Mouse (Mus musculus) lung, embryonic 16.5 days (tissue): ENCODE data around the gene Gm3839. TPM values are rescaled to one million over a fixed set of nuclear protein-coding genes. Genes with fewer than 3 reads are reported as not detected.
"Not testable (repeated sequence)": the region's sequence is repeated elsewhere in the genome, so short reads cannot be mapped to it uniquely, and the experiment has no call there.

ENCODE experiments used
- ATAC-seq: fragments of 200-750 bp; cut with Nextera tagmentation; 2 replicates; pipeline ENCODE4 v1.8.0; 2017; ENCODE audit warnings: low read depth, mild to moderate bottlenecking, moderate library complexity
- H3K27ac ChIP-seq: fragments of 300-500 bp; sonication (generic); 2 replicates; pipeline ENCODE4 v1.5.1; 2014; ENCODE audit warnings: mild to moderate bottlenecking, control low read depth, low read length
- H3K27me3 ChIP-seq: fragments of 300-500 bp; sonication (generic); 2 replicates; pipeline ENCODE4 v1.6.1; 2014; ENCODE audit warnings: low read depth, low read length, mixed read lengths; ENCODE audit not compliant: control insufficient read depth, insufficient read depth
- H3K36me3 ChIP-seq: fragments of 300-500 bp; sonication (generic); 2 replicates; pipeline ENCODE4 v1.6.1; 2014; ENCODE audit warnings: low read length; ENCODE audit not compliant: control insufficient read depth, insufficient read depth
- H3K4me1 ChIP-seq: fragments of 300-500 bp; sonication (generic); replicated peaks from 2 replicates; pipeline ENCODE4 v1.6.1; 2014; ENCODE audit warnings: low read length, mixed read lengths; ENCODE audit not compliant: control insufficient read depth, insufficient read depth
- H3K4me2 ChIP-seq: fragments of 300-500 bp; sonication (generic); 2 replicates; pipeline ENCODE4 v1.6.1; 2014; ENCODE audit warnings: low read depth, low read length, control low read depth
- H3K4me3 ChIP-seq: fragments of 300-500 bp; sonication (generic); 2 replicates; pipeline ENCODE4 v1.5.1; 2014; ENCODE audit warnings: mild to moderate bottlenecking, low read length, control low read depth
- H3K9ac ChIP-seq: fragments of 300-500 bp; sonication (generic); 2 replicates; pipeline ENCODE4 v1.6.1; 2014; ENCODE audit warnings: low read length, control low read depth
- H3K9me3 ChIP-seq: fragments of 300-500 bp; sonication (generic); 2 replicates; pipeline ENCODE4 v1.6.1; 2016; ENCODE audit warnings: low read length; ENCODE audit not compliant: control insufficient read depth
- WGBS: fragments of 180-500 bp; shearing (Covaris S2); extraction: QIAGEN DNeasy Blood & Tissue Kit; methylation state at CpG from one replicate; pipeline ENCODE4 v1.1.7; 2014; 5-methylcytosine and 5-hydroxymethylcytosine counted together
- polyA plus RNA-seq: library from polyadenylated mRNA; unstranded; fragments of >200 nt; fragmentation: Nextera tagmentation; extraction: Ambion mirVana; gene quantifications from 2 replicates; pipeline ENCODE4 v1.2.1, GENCODE M21; 2015

The Gm3839 gene
- 1.2 and 1.5 TPM in 2 replicates for polyA plus RNA-seq

DNA sequence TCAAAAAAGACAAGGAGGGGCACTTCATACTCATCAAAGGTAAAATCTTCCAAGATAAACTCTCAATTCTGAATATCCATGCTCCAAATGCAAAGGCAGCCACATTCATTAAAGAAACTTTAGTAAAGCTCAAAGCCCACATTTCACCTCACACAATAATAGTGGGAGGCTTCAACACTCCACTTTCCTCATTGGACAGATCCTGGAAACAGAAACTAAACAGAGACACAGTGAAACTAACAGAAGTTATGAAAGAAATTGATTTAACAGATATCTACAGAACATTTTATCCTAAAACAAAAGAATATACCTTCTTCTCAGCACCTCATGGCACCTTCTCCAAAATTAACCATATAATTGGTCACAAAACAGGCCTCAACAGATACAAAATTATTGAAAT is at the start of gene Gm3839:
TSS of gene Gm3839 (minus strand) at position 101 of the 400 bp plus-strand sequence.
- not testable (repeated sequence) for ATAC-seq, H3K9ac ChIP-seq, H3K4me2 ChIP-seq

DNA sequence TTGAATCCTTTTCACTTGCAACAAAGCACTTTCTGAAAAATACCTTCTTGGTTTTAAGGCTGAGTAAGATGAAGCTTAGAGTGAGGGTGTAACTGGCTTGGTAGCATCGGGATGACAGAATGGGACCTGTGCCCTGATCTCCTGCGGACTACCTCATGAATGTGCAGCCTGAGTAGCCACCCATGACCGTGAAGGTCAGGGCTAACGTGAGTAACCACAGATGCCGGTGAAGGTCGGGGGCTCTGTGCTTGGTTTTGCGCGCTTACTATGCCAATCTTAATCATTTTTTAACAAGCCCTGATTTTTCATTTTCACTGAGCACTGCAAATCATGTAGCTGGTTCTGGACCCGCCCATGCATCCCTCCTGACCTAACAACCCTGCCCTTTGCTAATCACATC is 49.1 kb upstream of the Gm3839 start:
- H3K9me3 ChIP-seq = no peaks in the 10 kb centered on the region
- H3K4me3 ChIP-seq = no peak overlapping the region
- H3K27ac ChIP-seq = no peak overlapping the region
- WGBS = 75% methylated on average over 9 of the region's 9 CpGs
- no peaks in the 10 kb centered on the region for H3K4me1 ChIP-seq
- H3K36me3 ChIP-seq = no peaks in the 10 kb centered on the region
- H3K27me3 ChIP-seq = no peaks in the 10 kb centered on the region
- H3K9ac ChIP-seq = no peak overlapping the region
- ATAC-seq = no peak
- H3K4me2 ChIP-seq = no peak overlapping the region

More for the DNA sequence above, at the start of gene Gm3839:
- H3K9me3 ChIP-seq, H3K27ac ChIP-seq, H3K4me1 ChIP-seq, H3K27me3 ChIP-seq, H3K4me3 ChIP-seq, H3K36me3 ChIP-seq: not testable (repeated sequence)

DNA sequence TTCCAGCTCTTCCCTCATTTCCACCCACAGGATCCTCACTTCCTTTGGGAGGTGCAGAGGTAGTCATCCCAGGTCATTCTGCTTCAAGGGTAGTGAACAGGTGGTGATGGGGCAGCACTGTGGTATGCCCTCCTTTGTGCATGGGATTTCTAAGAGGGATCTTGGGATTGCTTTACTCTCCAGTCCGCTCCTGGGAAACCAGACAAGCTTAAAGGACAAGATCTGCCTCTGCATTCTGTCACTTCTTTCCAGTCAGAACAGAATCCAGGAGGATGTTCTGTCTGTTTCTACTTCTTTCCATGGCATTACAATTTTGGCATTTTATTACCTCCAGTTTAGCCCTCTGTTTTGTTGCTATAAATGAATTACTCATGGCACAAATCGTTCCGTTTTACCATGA is 21.3 kb upstream of the Gm3839 start:
- no peak overlapping the region for H3K9ac ChIP-seq
- no peak overlapping the region for H3K27ac ChIP-seq
- 85% methylated on average over 3 of the region's 3 CpGs for WGBS
- no peak overlapping the region for H3K4me3 ChIP-seq
- no peaks in the 10 kb centered on the region for H3K27me3 ChIP-seq
- no peaks in the 10 kb centered on the region for H3K9me3 ChIP-seq
- no peaks in the 10 kb centered on the region for H3K4me1 ChIP-seq
- no peak for ATAC-seq
- H3K36me3 ChIP-seq = no peaks in the 10 kb centered on the region
- H3K4me2 ChIP-seq = no peak overlapping the region

DNA sequence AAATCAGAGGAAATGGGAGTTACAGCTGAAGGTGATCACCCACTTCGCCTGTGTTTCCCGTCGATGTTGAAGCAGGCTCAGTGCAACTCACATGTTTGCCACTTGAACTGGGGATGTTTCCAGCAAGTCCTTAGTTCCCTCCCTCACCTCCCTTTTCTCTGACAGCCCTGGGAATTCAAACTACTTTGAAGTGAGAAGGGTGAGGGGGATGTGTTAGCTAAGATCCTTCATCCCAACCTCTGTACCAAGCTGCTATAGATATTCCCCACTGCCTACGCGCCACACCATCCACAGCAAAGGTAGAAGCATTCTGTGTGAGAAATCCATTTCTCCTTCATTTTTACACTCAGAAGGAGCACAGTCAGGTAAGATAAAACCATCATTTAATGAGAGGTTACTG is 18.7 kb upstream of the Gm3839 start:
- Histone ChIP-seq H3K9ac (no peak overlapping the region), H3K4me3 (no peak overlapping the region), H3K4me2 (no peak overlapping the region), H3K27me3 (no peaks in the 10 kb centered on the region), H3K27ac (no peak overlapping the region), H3K36me3 (no peaks in the 10 kb centered on the region), H3K4me1 (no peaks in the 10 kb centered on the region), H3K9me3 (no peaks in the 10 kb centered on the region)
- 69% methylated on average over 5 of the region's 5 CpGs for WGBS
- no peak for ATAC-seq

DNA sequence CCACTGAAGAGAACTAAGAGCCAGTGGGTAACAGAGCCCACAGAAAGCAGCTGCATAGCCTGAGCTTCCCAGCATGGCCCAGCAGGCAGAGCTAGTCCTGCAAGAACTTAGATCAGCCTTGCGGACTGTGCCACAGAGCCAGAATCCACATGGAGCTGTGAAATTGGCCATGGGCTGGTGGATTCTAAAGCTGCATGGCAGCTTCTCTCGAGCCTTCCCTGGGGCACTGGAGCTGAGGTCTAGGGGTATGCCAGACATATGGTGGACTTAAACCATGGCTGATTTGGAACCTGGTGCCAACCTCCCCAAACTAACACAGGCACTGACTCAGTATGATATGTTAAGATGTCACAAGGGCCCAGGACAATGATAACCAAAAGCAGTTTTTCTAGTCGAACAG is 10.4 kb downstream of the Gm3839 start:
- WGBS = 67% methylated on average over 3 of the region's 3 CpGs
- Histone ChIP-seq H3K4me2 (no peak overlapping the region), H3K4me1 (no peaks in the 10 kb centered on the region), H3K9ac (no peak overlapping the region), H3K36me3 (no peaks in the 10 kb centered on the region), H3K9me3 (no peaks in the 10 kb centered on the region; the same call in 1 of the 2 replicates), H3K4me3 (no peak overlapping the region), H3K27ac (no peak overlapping the region), H3K27me3 (no peaks in the 10 kb centered on the region)
- ATAC-seq = no peak

DNA sequence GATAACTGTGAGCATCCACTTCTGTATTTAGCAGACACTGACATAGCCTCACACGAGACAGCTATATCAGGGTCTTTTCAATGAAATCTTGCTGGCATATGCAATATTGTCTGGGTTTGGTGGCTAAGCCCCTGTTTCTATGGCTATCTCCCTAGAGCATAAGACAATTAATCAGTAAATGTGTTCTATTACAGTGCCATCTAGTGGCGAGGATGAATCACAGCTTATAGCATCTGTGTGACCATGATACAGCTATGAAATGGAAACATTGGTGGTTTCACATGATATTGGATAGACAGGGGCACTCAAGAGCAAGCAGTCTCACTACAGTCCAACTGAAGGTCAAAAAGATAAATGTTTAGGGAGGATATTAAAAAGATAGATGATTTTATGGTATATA is 26.5 kb downstream of the Gm3839 start:
- Histone ChIP-seq H3K27me3 (no peaks in the 10 kb centered on the region), H3K36me3 (no peaks in the 10 kb centered on the region), H3K27ac (no peak overlapping the region), H3K4me3 (no peak overlapping the region), H3K4me2 (no peak overlapping the region), H3K4me1 (no peaks in the 10 kb centered on the region), H3K9ac (no peak overlapping the region), H3K9me3 (no peaks in the 10 kb centered on the region)
- WGBS = 55% methylated on average over 2 of the region's 2 CpGs
- ATAC-seq = no peak

DNA sequence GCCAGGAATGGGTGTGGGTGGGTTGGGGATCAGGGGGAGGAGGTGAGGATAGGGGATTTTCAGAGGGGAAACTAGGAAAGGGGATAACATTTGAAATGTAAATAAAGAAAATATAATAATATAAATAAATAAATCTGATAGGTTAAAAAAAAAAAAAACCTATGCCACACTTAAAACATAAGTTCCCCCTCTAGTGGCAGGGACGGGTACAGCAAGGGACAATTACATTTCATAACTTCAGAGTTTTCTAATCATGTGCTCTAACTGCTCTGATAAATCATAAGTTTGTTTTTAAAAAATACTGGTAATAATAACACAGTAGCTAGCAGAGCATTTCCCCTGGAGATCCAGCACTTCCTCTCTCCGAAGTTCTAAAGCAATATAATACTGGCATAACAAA is 49.4 kb downstream of the Gm3839 start:
- no peaks in the 10 kb centered on the region for H3K9me3 ChIP-seq
- H3K9ac ChIP-seq = no peak overlapping the region
- no peaks in the 10 kb centered on the region for H3K4me1 ChIP-seq
- H3K27me3 ChIP-seq = no peaks in the 10 kb centered on the region
- H3K27ac ChIP-seq = no peak overlapping the region
- no peaks in the 10 kb centered on the region for H3K36me3 ChIP-seq
- H3K4me2 ChIP-seq = no peak overlapping the region
- 22% methylated on average over 2 of the region's 2 CpGs for WGBS
- no peak overlapping the region for H3K4me3 ChIP-seq
- no peak for ATAC-seq

DNA sequence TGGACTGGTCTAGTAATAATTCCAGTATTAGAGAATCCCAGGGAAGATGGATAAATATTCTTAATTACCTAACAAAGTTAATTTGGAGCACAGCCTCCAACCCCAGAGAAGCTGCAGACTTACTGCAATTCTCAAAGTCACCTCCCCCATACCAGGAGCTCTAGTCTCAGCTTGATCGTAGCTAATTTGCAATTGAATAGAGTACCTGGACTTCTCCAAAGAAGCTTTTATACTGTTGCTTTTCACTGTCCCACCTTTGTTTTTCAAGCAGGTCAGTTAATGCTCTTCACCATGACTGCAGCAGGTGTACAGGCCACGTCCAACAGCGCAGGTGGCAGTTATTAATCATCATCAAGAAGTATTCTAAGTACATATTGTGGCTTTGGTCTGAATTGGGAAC is 68.6 kb downstream of the Gm3839 start:
- H3K4me1 ChIP-seq, H3K36me3 ChIP-seq, H3K4me2 ChIP-seq, H3K27ac ChIP-seq, H3K9me3 ChIP-seq, ATAC-seq, H3K4me3 ChIP-seq, H3K27me3 ChIP-seq, H3K9ac ChIP-seq: not testable (repeated sequence)
- 81% methylated on average over 3 of the region's 3 CpGs for WGBS

DNA sequence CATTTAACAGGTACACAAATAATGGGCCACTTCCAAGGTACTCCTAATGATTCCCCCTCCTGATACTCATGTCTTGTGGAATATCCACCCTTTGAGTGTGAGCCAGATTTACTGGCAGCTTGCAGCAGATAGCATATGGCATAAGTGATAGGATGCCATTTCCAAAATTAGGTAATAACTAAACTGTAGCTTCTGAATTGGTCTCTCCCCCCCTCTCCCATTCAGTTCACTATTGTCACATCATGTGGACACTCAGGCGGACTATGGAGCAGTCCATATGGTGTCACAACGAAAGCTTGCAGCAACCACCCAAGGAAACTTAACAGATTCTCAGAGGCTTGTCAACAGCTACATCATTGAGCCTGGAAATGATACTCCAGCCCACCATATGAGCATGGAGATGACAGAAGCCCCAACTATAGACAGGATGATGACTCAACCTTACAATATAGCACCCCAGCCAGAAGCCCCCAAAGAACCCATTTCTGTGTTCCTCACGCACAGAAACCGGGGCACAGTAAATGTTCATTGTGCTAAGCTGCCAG is 99.3 kb downstream of the Gm3839 start:
- Histone ChIP-seq H3K27ac (no peak overlapping the region), H3K9ac (no peak overlapping the region), H3K4me3 (no peak overlapping the region), H3K4me1 (no peaks in the 10 kb centered on the region), H3K27me3 (no peaks in the 10 kb centered on the region), H3K9me3 (no peaks in the 10 kb centered on the region), H3K4me2 (no peak overlapping the region), H3K36me3 (no peaks in the 10 kb centered on the region)
- ATAC-seq = no peak
- 85% methylated on average over 4 of the region's 4 CpGs for WGBS

DNA sequence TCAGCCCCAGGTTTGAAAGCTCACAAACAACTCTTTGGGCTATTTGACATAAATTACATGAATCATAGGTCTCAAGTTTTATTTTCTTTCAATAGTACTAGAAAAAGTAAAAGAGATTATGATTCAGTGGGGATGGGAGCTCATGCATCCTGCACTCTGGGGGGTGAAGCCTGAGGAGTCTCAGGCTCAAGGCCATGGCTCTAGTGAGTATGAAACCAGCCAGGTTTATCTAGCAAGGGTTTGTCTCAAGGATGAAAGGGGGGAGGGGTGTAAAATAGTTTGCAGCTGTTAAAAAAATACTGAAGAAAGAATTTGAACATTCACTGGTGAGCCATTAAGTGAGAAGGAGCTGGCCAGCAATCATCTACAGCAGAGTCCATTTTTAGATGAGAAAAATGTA is 108.5 kb downstream of the Gm3839 start:
- Histone ChIP-seq H3K9ac (no peak overlapping the region), H3K4me2 (no peak overlapping the region), H3K27ac (no peak overlapping the region), H3K36me3 (no peaks in the 10 kb centered on the region), H3K4me3 (no peak overlapping the region), H3K9me3 (no peaks in the 10 kb centered on the region), H3K27me3 (no peaks in the 10 kb centered on the region), H3K4me1 (no peaks in the 10 kb centered on the region)
- no peak for ATAC-seq
